Mouse (Mus musculus) heart, embryonic 15.5 days (tissue): ENCODE data around the gene Aldh1a1. TPM values are rescaled to one million over a fixed set of nuclear protein-coding genes. Genes with fewer than 3 reads are reported as not detected.

Experiments used
- ATAC-seq: fragments of 200-750 bp; cut with Nextera tagmentation; replicated peaks from 2 replicates; pipeline ENCODE4 v1.8.0; 2017; ENCODE audit warnings: low read depth, moderate TSS enrichment; ENCODE audit not compliant: insufficient number of reproducible peaks, insufficient read depth, low FRiP score
- H3K27ac ChIP-seq: fragments of 300-500 bp; sonication (generic); 2 replicates; pipeline ENCODE4 v1.5.1; 2015; ENCODE audit warnings: mild to moderate bottlenecking, inconsistent platforms
- H3K27me3 ChIP-seq: fragments of 300-500 bp; sonication (generic); 2 replicates; pipeline ENCODE4 v1.6.1; 2015; ENCODE audit warnings: inconsistent platforms
- H3K36me3 ChIP-seq: fragments of 300-500 bp; sonication (generic); 2 replicates; pipeline ENCODE4 v1.6.1; 2015; ENCODE audit warnings: mild to moderate bottlenecking, inconsistent platforms
- H3K4me1 ChIP-seq: fragments of 300-500 bp; sonication (generic); replicated peaks from 2 replicates; pipeline ENCODE4 v1.6.1; 2015; ENCODE audit warnings: inconsistent platforms
- H3K4me2 ChIP-seq: fragments of 300-500 bp; sonication (generic); 2 replicates; pipeline ENCODE4 v1.6.1; 2015; ENCODE audit warnings: inconsistent platforms, mild to moderate bottlenecking, moderate library complexity
- H3K4me3 ChIP-seq: fragments of 300-500 bp; sonication (generic); 2 replicates; pipeline ENCODE4 v1.5.1; 2015; ENCODE audit warnings: mild to moderate bottlenecking, inconsistent platforms
- H3K9ac ChIP-seq: fragments of 300-500 bp; sonication (generic); 2 replicates; pipeline ENCODE4 v1.6.1; 2015; ENCODE audit warnings: mild to moderate bottlenecking, inconsistent platforms
- H3K9me3 ChIP-seq: fragments of 300-500 bp; sonication (generic); replicated peaks from 2 replicates; pipeline ENCODE4 v1.6.1; 2016; ENCODE audit warnings: inconsistent platforms
- WGBS: fragments of 180-500 bp; shearing (Covaris S2); methylation state at CpG from one replicate; pipeline ENCODE4 v1.1.7; 2015; ENCODE audit warnings: mixed read lengths; 5-methylcytosine and 5-hydroxymethylcytosine counted together
- polyA plus RNA-seq: library from polyadenylated mRNA; unstranded; fragments of >200 nt; fragmentation: Nextera tagmentation; extraction: Ambion mirVana; gene quantifications from 2 replicates; pipeline ENCODE4 v1.2.1, GENCODE M21; 2015

Gene Aldh1a1
- polyA plus RNA-seq, result 6.8 and 6.9 TPM in 2 replicates

DNA sequence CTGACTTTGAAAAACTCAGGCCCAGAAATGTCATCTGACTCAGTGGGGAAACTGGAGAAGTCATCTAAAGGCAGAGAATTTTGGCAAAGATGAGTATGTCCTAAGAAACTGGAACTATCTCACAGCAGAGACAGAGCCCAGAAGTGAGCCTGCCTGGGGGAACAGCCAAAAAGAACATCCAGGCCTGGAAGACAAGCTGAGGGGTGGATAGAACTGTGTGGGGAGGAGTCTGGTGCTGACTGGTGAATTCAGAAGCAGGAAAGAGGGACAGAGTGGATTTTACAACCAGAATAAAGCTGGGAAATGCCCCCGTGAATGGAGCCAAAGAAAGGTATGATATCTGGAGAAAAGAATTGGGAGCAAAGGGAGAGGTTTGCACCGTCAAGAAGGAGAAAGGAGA is at the start of gene Aldh1a1:
TSS of gene Aldh1a1 (plus strand) at position 225 of the 400 bp plus-strand sequence.
- no peaks in the 10 kb centered on the region for H3K36me3 ChIP-seq
- WGBS, result 52% methylated on average over 2 of the region's 2 CpGs
- H3K4me1 ChIP-seq, result no peaks in the 10 kb centered on the region
- no peak within 1 kb of the TSS for H3K4me2 ChIP-seq
- no peak within 1 kb of the TSS for H3K27ac ChIP-seq
- H3K27me3 ChIP-seq, result no peaks in the 10 kb centered on the region
- ATAC-seq, result no peak
- no peaks in the 10 kb centered on the region for H3K9me3 ChIP-seq
- no peak within 1 kb of the TSS for H3K4me3 ChIP-seq
- no peak within 1 kb of the TSS for H3K9ac ChIP-seq

DNA sequence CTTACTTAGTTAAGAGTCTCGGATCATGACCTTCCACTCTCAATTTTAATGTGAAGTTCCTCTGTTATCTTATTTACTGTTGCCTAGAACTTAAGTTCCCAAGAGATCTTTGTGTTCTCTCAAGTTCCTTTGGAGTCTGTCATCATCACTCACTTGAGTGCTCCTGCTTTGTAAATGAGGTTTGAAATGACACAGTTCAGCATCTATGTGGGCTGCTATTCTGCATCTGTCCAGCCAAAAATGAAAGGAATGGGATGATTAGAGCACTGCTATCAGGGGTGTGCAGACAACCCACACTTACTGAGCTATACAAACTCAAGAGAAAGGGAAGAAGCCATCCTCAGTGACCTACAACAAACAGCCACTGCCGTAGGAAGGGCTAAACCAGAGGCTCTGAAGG is 44.7 kb upstream of the Aldh1a1 start:
- no peak for ATAC-seq
- 45% methylated on average over 2 of the region's 2 CpGs for WGBS
- Histone ChIP-seq H3K27ac (no peak overlapping the region), H3K4me2 (no peak overlapping the region), H3K36me3 (no peaks in the 10 kb centered on the region), H3K27me3 (no peaks in the 10 kb centered on the region), H3K4me3 (no peak overlapping the region), H3K9me3 (no peaks in the 10 kb centered on the region), H3K4me1 (no peaks in the 10 kb centered on the region), H3K9ac (no peak overlapping the region)

DNA sequence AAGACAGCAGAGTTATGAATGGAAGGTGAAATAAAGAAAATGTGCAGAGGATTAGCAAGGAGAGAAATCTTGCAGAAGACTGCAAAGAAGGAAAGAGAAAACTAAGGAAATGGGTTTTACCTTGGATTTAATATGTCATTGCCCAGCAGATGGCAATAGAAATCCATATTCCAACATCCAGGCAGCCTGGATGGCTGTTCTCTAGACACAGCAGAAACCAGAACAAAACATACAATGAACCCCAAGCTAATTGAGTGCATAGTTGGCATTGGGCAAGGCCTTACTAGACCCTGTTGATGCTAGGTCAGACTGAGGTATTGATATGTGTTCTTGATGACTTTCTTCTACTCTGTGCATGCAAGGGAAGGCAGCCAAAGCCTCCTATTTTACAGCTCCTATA is 43.0 kb upstream of the Aldh1a1 start:
- ATAC-seq, result no peak
- no peak overlapping the region for H3K4me3 ChIP-seq
- H3K27me3 ChIP-seq, result no peaks in the 10 kb centered on the region
- no peaks in the 10 kb centered on the region for H3K4me1 ChIP-seq
- no peaks in the 10 kb centered on the region for H3K9me3 ChIP-seq
- no peak overlapping the region for H3K27ac ChIP-seq
- no peaks in the 10 kb centered on the region for H3K36me3 ChIP-seq
- H3K9ac ChIP-seq, result no peak overlapping the region
- H3K4me2 ChIP-seq, result no peak overlapping the region

DNA sequence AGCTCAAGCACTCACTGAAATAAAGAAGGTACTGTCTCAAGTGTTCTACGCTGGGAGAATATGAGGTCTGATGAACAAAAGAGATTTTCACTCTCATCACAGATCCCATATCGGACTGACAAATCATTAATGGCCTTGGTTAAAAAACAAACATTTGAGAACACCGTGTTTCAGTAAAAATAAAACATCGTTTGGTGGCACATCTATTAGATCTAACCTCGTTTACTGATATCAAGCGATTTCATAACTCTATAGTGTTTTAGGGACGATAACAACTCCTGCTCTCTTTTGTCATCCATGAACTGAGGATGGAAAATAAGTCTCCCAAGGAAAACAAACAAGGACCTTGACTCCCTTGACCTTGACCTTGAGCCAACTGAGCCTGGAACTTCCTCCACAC is 41.5 kb upstream of the Aldh1a1 start:
- WGBS, result 78% methylated on average over 7 of the region's 7 CpGs
- H3K36me3 ChIP-seq, result no peaks in the 10 kb centered on the region
- no peak for ATAC-seq

DNA sequence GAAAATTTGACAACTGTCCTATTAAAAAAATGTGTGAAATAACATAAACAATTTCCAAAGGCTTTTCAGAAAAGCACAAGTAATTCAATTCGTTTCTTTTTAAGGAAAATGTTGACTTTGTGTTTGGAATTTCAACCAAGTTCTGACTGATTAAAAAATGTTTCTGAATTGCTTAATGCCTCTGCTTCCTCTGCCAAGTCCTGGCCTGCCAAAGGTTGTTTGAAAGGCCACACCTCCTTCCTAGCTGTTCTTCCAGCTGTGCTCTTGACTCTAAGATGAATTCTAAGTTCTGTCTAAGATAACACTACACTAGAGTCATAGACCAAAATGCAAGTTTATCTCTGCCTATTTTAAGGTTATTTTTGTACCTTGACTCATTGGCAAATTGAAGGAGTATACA is 8.0 kb upstream of the Aldh1a1 start:
- no peaks in the 10 kb centered on the region for H3K27me3 ChIP-seq
- no peak overlapping the region for H3K27ac ChIP-seq
- no peak overlapping the region for H3K9ac ChIP-seq
- ATAC-seq, result no peak
- H3K9me3 ChIP-seq, result no peaks in the 10 kb centered on the region
- no peaks in the 10 kb centered on the region for H3K36me3 ChIP-seq
- H3K4me1 ChIP-seq, result no peaks in the 10 kb centered on the region
- H3K4me3 ChIP-seq, result no peak overlapping the region
- WGBS, result 54% methylated on average over 1 of the region's 1 CpGs
- no peak overlapping the region for H3K4me2 ChIP-seq

More for the DNA sequence above, 41.5 kb upstream of the Aldh1a1 start:
- Histone ChIP-seq H3K27ac (no peak overlapping the region), H3K9ac (no peak overlapping the region), H3K9me3 (no peaks in the 10 kb centered on the region), H3K27me3 (no peaks in the 10 kb centered on the region), H3K4me2 (no peak overlapping the region), H3K4me1 (no peaks in the 10 kb centered on the region), H3K4me3 (no peak overlapping the region)

DNA sequence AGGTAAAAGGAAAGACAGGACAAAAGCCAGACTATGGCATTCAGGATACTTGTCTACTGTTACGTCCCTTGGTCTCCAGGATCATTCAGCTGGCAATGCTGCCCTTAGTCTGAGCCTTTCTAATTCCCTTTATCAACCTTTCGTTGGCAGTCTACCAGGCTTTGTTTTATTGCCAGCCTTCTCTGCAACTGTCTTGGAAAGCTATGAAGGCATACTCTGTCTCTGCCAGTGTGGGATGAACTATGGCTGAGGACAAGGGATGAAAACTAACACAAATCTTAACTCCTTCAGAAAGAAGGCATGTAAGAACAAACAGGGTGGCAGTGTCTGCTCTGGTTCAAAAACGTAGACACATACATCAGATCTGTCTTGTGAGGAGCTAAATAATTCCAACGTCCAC is 565 bp upstream of the Aldh1a1 start:
- no peak overlapping the region for H3K4me3 ChIP-seq
- H3K9me3 ChIP-seq, result no peaks in the 10 kb centered on the region
- no peak for ATAC-seq
- H3K9ac ChIP-seq, result no peak overlapping the region
- H3K27me3 ChIP-seq, result no peaks in the 10 kb centered on the region
- no peaks in the 10 kb centered on the region for H3K4me1 ChIP-seq
- H3K27ac ChIP-seq, result no peak overlapping the region
- H3K36me3 ChIP-seq, result no peaks in the 10 kb centered on the region
- H3K4me2 ChIP-seq, result no peak overlapping the region
- WGBS, result 42% methylated on average over 4 of the region's 4 CpGs

DNA sequence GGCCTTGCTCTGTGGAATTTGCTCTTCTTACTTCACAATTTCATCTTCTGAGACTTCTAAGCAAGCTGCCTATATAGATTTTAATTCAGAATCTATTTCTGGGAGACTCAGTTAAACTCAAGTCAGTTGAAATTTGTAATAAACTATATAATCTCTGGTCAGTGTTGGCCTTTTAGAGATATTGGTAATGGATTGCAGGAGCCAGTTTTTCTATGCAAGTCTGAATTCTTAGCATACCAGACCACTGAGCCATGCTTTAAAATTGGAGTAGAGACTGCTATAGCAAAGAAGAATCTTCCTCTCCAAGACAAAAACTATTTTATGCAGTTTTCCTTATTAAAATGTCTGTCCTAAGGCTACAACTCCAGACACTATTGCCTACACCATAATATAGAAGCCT is 4.0 kb downstream of the Aldh1a1 start:
- no peak overlapping the region for H3K9ac ChIP-seq
- no peak overlapping the region for H3K27ac ChIP-seq
- H3K27me3 ChIP-seq, result no peaks in the 10 kb centered on the region
- H3K36me3 ChIP-seq, result no peaks in the 10 kb centered on the region
- ATAC-seq, result no peak
- no peaks in the 10 kb centered on the region for H3K9me3 ChIP-seq
- H3K4me1 ChIP-seq, result no peaks in the 10 kb centered on the region
- H3K4me2 ChIP-seq, result no peak overlapping the region
- no peak overlapping the region for H3K4me3 ChIP-seq

DNA sequence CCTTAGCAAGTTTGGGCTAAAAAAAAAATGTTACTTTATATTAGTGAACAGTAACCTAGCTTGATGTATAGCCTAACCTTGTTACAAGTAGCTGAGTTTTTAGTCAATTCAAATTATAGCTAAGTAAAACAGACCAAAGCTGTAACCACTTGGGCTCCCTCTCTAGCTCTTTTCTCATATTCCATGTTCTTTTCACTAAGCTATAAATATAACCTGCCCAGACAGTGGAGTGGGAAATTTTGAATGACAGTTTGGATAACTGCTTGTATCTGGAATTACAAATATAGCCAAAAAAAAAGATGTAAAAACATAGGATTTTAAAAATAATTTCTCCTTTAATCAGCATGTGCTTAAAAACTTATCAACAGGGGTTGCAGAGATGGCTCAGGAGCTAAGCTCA is 12.8 kb downstream of the Aldh1a1 start:
- Histone ChIP-seq H3K4me1 (no peaks in the 10 kb centered on the region), H3K4me2 (no peak overlapping the region), H3K36me3 (no peaks in the 10 kb centered on the region), H3K27me3 (no peaks in the 10 kb centered on the region), H3K27ac (no peak overlapping the region), H3K4me3 (no peak overlapping the region), H3K9ac (no peak overlapping the region), H3K9me3 (no peaks in the 10 kb centered on the region)
- ATAC-seq, result no peak

DNA sequence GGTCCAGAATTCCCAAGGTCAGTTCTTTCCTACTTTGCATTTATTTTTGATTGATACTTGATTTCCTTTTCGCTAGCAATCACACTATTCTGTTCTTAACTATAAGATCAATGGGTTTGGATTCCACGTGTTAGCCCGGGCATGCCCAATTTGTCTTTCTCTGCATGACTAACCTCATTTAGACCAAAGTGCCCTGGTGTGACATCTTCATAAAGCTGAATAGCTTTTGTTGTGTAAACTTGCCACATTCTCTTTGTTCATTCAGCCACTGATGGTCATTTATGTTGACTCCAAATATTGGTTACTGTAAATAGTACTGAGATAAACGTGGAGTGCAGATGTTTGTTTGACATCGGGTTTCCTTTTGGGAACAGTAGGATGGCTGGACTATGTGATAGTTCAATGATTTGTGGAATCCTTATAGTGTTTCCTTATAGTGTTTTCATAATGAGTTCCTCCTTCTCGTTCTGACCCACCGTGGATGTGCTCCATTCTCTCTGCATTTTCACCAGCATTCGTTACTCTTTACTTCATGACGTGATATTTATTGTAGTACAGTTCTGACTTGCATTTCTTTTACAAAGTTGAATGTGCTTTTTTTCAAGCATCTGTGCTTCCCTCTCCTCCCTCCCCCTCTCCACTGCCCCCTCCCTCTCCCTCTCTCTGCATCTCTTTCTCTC is 14.6 kb downstream of the Aldh1a1 start:
- 63% methylated on average over 9 of the region's 9 CpGs for WGBS
- ATAC-seq, result no peak

DNA sequence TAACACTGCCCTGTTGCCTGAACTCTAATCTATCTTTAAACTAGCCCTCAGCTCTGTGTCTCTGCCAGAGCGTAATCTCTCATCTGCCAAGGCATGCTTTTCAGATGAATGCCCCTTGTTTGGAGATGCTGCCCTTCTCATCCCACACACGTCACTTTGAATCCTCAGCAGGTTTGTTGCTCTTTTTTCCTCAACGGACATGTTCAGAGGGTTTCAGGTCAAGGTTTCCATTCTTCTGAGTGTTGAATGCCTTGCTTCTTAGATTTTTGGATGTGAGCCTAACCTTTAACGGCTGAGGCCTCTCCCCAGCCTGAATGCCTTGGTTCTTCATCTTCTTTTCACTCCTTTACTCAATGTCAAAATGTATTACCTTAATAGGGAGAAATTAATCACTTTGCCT is 16.1 kb downstream of the Aldh1a1 start:
- Histone ChIP-seq H3K9ac (no peak overlapping the region), H3K36me3 (no peaks in the 10 kb centered on the region), H3K4me2 (no peak overlapping the region), H3K27me3 (no peaks in the 10 kb centered on the region), H3K27ac (no peak overlapping the region), H3K4me1 (no peaks in the 10 kb centered on the region), H3K9me3 (no peaks in the 10 kb centered on the region), H3K4me3 (no peak overlapping the region)
- ATAC-seq, result no peak
- WGBS, result 41% methylated on average over 4 of the region's 4 CpGs

More for the DNA sequence above, 14.6 kb downstream of the Aldh1a1 start:
- no peaks in the 10 kb centered on the region for H3K36me3 ChIP-seq
- no peak overlapping the region for H3K4me2 ChIP-seq
- no peak overlapping the region for H3K4me3 ChIP-seq
- H3K4me1 ChIP-seq, result no peaks in the 10 kb centered on the region
- no peaks in the 10 kb centered on the region for H3K27me3 ChIP-seq
- H3K9ac ChIP-seq, result no peak overlapping the region
- no peaks in the 10 kb centered on the region for H3K9me3 ChIP-seq
- no peak overlapping the region for H3K27ac ChIP-seq

DNA sequence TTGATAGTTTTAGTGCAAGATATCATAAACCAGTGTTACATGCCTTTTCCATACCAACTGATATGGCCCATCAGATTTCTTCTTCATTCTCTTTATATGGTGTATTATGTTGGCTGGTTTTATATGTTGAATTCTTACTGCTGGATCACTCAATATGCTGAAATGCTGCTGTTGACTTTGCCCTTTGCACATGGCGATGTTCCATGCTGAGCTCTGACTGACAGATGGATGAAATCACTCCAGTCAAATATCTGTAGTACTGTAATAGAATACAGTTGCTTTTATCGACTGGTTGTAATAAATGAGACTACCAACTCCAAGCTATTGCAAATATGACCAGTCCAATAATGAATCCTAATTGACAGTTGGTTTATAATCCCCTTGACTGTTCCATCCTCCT is 19.5 kb downstream of the Aldh1a1 start:
- no peaks in the 10 kb centered on the region for H3K4me1 ChIP-seq
- H3K4me2 ChIP-seq, result no peak overlapping the region
- no peak overlapping the region for H3K4me3 ChIP-seq
- H3K27ac ChIP-seq, result no peak overlapping the region
- no peak overlapping the region for H3K9ac ChIP-seq
- H3K9me3 ChIP-seq, result no peaks in the 10 kb centered on the region
- ATAC-seq, result no peak
- no peaks in the 10 kb centered on the region for H3K27me3 ChIP-seq
- no peaks in the 10 kb centered on the region for H3K36me3 ChIP-seq
- WGBS, result 68% methylated on average over 2 of the region's 2 CpGs

DNA sequence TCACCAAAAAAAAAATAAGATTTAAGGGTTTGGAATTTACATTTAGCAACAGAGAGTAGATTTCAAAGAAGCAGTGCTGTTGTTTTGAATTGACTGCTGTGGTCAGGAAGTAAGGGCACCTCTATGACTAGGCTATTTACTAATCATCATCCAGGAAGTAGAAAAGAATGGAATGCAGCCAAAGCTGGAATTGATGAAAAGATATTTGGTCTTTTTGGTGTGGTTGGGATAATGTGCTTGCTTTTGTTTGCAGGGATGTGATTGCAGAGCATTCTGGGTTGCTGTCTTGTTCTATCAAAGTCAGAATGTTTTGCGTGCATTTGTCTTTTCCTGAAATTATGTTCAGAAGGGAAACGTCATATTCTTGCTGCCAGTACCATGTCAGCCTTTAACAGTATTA is 20.7 kb downstream of the Aldh1a1 start:
- H3K27ac ChIP-seq, result no peak overlapping the region
- no peak overlapping the region for H3K9ac ChIP-seq
- no peaks in the 10 kb centered on the region for H3K4me1 ChIP-seq
- WGBS, result 66% methylated on average over 2 of the region's 2 CpGs
- no peaks in the 10 kb centered on the region for H3K9me3 ChIP-seq
- H3K4me2 ChIP-seq, result no peak overlapping the region
- H3K4me3 ChIP-seq, result no peak overlapping the region
- H3K36me3 ChIP-seq, result no peaks in the 10 kb centered on the region
- ATAC-seq, result no peak
- no peaks in the 10 kb centered on the region for H3K27me3 ChIP-seq
